Mouse (Mus musculus) naive thymus-derived CD4-positive, alpha-beta T cell, adult 5 months (primary cell): Measurements from ENCODE around the gene Krtap4-13. TPM values are rescaled to one million over a fixed set of nuclear protein-coding genes. Genes with fewer than 3 reads are reported as not detected.

ENCODE experiments used
- polyA plus RNA-seq: library from polyadenylated mRNA; unstranded; fragments of 100-300 nt; shearing (Covaris generic); gene quantifications from one replicate; pipeline ENCODE4 v1.2.1, GENCODE M21; 2017

Gene Krtap4-13
- not detected for polyA plus RNA-seq

GRCm38 (mm10) chr11:99809792-99810191 is at the start of gene Krtap4-13:
TSS of gene Krtap4-13 (minus strand) at chr11:99809892.

GRCm38 (mm10) chr11:99857617-99858016 is 47.9 kb upstream of the Krtap4-13 start, which contains the start of gene Gm11568:
TSS of gene Gm11568 (plus strand) at chr11:99857917.

DNA sequence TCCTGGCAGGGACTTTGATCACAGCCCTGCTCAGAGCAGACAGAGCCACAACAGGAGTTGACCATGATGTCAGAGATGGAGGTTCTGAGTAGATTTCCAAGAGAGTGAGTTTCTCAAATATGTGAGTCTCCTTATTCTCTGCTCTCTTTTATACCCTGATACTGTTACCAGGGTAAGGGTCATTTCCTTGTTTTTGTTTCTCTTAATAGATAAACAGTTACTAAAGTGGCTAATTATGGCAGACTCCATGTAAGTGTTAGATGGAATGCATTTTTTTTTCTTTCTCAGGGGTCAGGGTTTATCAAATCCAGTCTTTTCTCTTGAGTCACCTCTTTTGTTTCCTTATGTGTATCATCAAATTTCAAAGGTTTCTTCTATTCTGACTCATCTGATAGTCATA is 41.8 kb upstream of the Krtap4-13 start, which contains the start of gene Krtap4-16:
Gene Krtap4-16 (minus strand): TSS at position 101 of the 400 bp plus-strand sequence.

GRCm38 (mm10) chr11:99837966-99838365 is 28.3 kb upstream of the Krtap4-13 start, which contains the start of gene 2300003K06Rik:
TSS of gene 2300003K06Rik (minus strand) at chr11:99838066.

GRCm38 (mm10) chr11:99815566-99815965 is 5.9 kb upstream of the Krtap4-13 start, which contains the start of gene Gm11564:
TSS of gene Gm11564 (minus strand) at chr11:99815666.

GRCm38 (mm10) chr11:99804346-99804745 is 5.3 kb downstream of the Krtap4-13 start, which contains the start of gene Gm11554:
TSS of gene Gm11554 (minus strand) at chr11:99804446.

GRCm38 (mm10) chr11:99798832-99799231 is 10.9 kb downstream of the Krtap4-13 start, which contains the start of gene Gm11569:
TSS of gene Gm11569 (minus strand) at chr11:99798932.

GRCm38 (mm10) chr11:99793367-99793766 is 16.3 kb downstream of the Krtap4-13 start, which contains the start of gene Gm11596:
TSS of gene Gm11596 (minus strand) at chr11:99793467.

GRCm38 (mm10) chr11:99784900-99785299 is 24.8 kb downstream of the Krtap4-13 start, which contains the start of gene Krtap4-9:
TSS of gene Krtap4-9 (plus strand) at chr11:99785200.

DNA sequence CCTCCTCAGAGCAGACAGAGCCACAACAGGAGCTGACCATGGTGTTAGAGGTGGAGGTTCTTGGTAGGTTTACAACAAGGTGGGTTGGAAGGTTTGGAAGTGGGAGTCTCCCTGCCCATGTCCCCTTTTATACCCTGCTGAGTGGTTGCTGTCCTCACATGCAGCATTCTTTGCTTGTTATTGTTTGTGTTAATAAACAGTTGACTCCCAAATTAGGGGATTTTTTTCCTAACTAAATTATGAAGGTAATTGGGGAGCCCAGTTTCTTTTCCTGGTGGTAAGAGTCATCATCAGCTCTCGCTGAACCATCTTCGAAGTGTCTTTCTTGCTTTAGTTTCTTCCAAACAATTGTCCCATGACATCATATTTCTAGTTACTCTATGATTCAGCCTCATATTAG is 29.1 kb downstream of the Krtap4-13 start, which contains the start of gene Krtap4-8:
Gene Krtap4-8 (minus strand): TSS at position 101 of the 400 bp plus-strand sequence.

GRCm38 (mm10) chr11:99772813-99773212 is 36.9 kb downstream of the Krtap4-13 start, which contains the start of gene Gm11595:
TSS of gene Gm11595 (minus strand) at chr11:99772913.

Other genes with a start within 250 kb of the Krtap4-13 start
- gene Krtap3-1, start 243.3 kb downstream of the Krtap4-13 start, polyA plus RNA-seq = not detected
- not detected for gene Krtap1-5, start 228.9 kb downstream of the Krtap4-13 start, polyA plus RNA-seq
- not detected for gene Krtap1-4, start 226.2 kb downstream of the Krtap4-13 start, polyA plus RNA-seq
- gene Krtap1-3, start 218.6 kb downstream of the Krtap4-13 start, polyA plus RNA-seq = not detected
- gene Krtap9-3, start 211.8 kb downstream of the Krtap4-13 start, polyA plus RNA-seq = not detected
- gene Gm11938, start 206.6 kb downstream of the Krtap4-13 start, polyA plus RNA-seq = not detected
- gene Gm11937, start 199.7 kb downstream of the Krtap4-13 start, polyA plus RNA-seq = not detected
- not detected for gene Krtap2-4, start 195.0 kb downstream of the Krtap4-13 start, polyA plus RNA-seq
- not detected for gene Gm11562, start 189.5 kb downstream of the Krtap4-13 start, polyA plus RNA-seq
- not detected for gene Krtap4-1, start 181.7 kb downstream of the Krtap4-13 start, polyA plus RNA-seq
- gene Krtap4-2, start 174.8 kb downstream of the Krtap4-13 start, polyA plus RNA-seq = not detected
- gene Krtap4-7, start 165.8 kb downstream of the Krtap4-13 start, polyA plus RNA-seq = not detected
- not detected for gene Gm11555, start 159.7 kb downstream of the Krtap4-13 start, polyA plus RNA-seq
- not detected for gene Gm11563, start 150.9 kb downstream of the Krtap4-13 start, polyA plus RNA-seq
- not detected for gene Krtap4-6, start 143.9 kb downstream of the Krtap4-13 start, polyA plus RNA-seq
- not detected for gene Gm14190, start 119.2 kb downstream of the Krtap4-13 start, polyA plus RNA-seq
- not detected for gene Gm14180, start 75.6 kb downstream of the Krtap4-13 start, polyA plus RNA-seq
- gene Gm11595, start 37.0 kb downstream of the Krtap4-13 start, polyA plus RNA-seq = not detected
- not detected for gene Krtap4-8, start 29.2 kb downstream of the Krtap4-13 start, polyA plus RNA-seq
- gene Krtap4-9, start 24.7 kb downstream of the Krtap4-13 start, polyA plus RNA-seq = not detected
- not detected for gene Gm11596, start 16.4 kb downstream of the Krtap4-13 start, polyA plus RNA-seq
- gene Gm11569, start 11.0 kb downstream of the Krtap4-13 start, polyA plus RNA-seq = not detected
- gene Gm11554, start 5.4 kb downstream of the Krtap4-13 start, polyA plus RNA-seq = not detected
- gene Gm11564, start 5.8 kb upstream of the Krtap4-13 start, polyA plus RNA-seq = not detected
- not detected for gene 2300003K06Rik, start 28.2 kb upstream of the Krtap4-13 start, polyA plus RNA-seq
- not detected for gene Krtap4-16, start 41.7 kb upstream of the Krtap4-13 start, polyA plus RNA-seq
- not detected for gene Gm11568, start 48.0 kb upstream of the Krtap4-13 start, polyA plus RNA-seq
- gene Gm11559, start 54.6 kb upstream of the Krtap4-13 start, polyA plus RNA-seq = not detected
- not detected for gene Krtap9-1, start 63.5 kb upstream of the Krtap4-13 start, polyA plus RNA-seq
- gene Gm11567, start 69.3 kb upstream of the Krtap4-13 start, polyA plus RNA-seq = not detected
- gene Krtap31-1, start 98.0 kb upstream of the Krtap4-13 start, polyA plus RNA-seq = not detected
- gene Gm11565, start 104.9 kb upstream of the Krtap4-13 start, polyA plus RNA-seq = not detected
- not detected for gene Krtap31-2, start 126.4 kb upstream of the Krtap4-13 start, polyA plus RNA-seq
- gene Krtap9-5, start 138.6 kb upstream of the Krtap4-13 start, polyA plus RNA-seq = not detected
- gene Krtap29-1, start 169.2 kb upstream of the Krtap4-13 start, polyA plus RNA-seq = not detected
- gene Krtap16-1, start 176.7 kb upstream of the Krtap4-13 start, polyA plus RNA-seq = not detected
- gene Krtap17-1, start 184.1 kb upstream of the Krtap4-13 start, polyA plus RNA-seq = not detected
- gene Krt33a, start 206.3 kb upstream of the Krtap4-13 start, polyA plus RNA-seq = not detected
- gene Krt33b, start 220.0 kb upstream of the Krtap4-13 start, polyA plus RNA-seq = not detected
- not detected for gene Krt34, start 231.7 kb upstream of the Krtap4-13 start, polyA plus RNA-seq
- gene Krt31, start 240.7 kb upstream of the Krtap4-13 start, polyA plus RNA-seq = not detected